Mouse (Mus musculus): ENCODE measurements around the gene Tbx4. TPM values are rescaled to one million over a fixed set of nuclear protein-coding genes. Genes with fewer than 3 reads are reported as not detected.

Gene Tbx4
- total and polyA plus RNA-seq, 3 experiments = 0.12 to 0.64 TPM; not detected in 1

DNA sequence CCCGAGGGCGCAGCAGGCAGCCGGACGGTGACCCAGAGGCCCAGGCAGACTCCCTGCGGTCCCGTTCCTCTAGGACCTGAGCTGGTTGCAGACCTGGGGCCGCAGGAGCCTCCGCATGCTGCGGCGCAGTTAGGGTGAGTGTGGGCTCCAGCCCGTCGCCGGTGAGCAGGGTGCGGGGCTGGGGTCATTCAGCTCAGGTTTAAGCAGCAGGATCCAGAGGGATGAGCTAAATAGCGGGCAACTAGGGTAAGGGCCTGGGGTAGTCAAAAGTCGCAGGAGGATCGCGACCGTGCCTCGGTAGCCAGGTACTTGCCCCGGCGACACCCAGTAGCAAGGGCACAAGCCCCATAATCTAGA lies 185 bp downstream of the Tbx4 start:
- Histone ChIP-seq H3K4me1 (ENCODE audit: control insufficient read depth in 1 of 2, insufficient read depth in 2 of 2, low read length in 2 of 2) (no peaks in the 10 kb centered on the region), H3K4me3 (ENCODE audit: control insufficient read depth in 1 of 2, insufficient read depth in 1 of 2, low read depth in 2 of 2, low read length in 2 of 2) (no peak overlapping the region), H3K9me3 (replicated peaks; ENCODE audit: insufficient read depth, low read length) (no peaks in the 10 kb centered on the region), H3K27me3 (ENCODE audit: control insufficient read depth in 1 of 2, insufficient read depth in 2 of 2, low read length in 2 of 2) (peaks cover 0 to 6% of the 10 kb centered on the region in 2 experiments; a peak in 2 of 4 replicates), H3K79me2 (ENCODE audit: control insufficient read depth, insufficient read depth, low read length, poor library complexity) (no peaks in the 10 kb centered on the region), H3K36me3 (ENCODE audit: control insufficient read depth in 1 of 2, insufficient read depth in 2 of 2, low read length in 2 of 2) (no peaks in the 10 kb centered on the region), H3K9ac (ENCODE audit: control insufficient read depth, low read depth, low read length, poor library complexity, severe bottlenecking) (no peak overlapping the region), H3K27ac (ENCODE audit: control insufficient read depth, low read depth, low read length) (no peak overlapping the region)
- no peak for DNase-seq (ENCODE audit: low read depth, low spot score)
- TF ChIP-seq POLR2AphosphoS5 (IDR thresholded peaks at IDR 0.05; ENCODE audit: borderline replicate concordance, low read depth, low read length) (no peak), MXI1 (IDR thresholded peaks at IDR 0.05; ENCODE audit: low read depth, low read length) (no peak)

GRCm38 (mm10) chr11:85887273-85887672 lies 1.1 kb downstream of the Tbx4 start:
- TF ChIP-seq BHLHE40 (IDR thresholded peaks at IDR 0.05; ENCODE audit: borderline replicate concordance, low read depth, low read length) (no peak), MAX (IDR thresholded peaks at IDR 0.05; ENCODE audit: low read length) (no peak), SMC3 (IDR thresholded peaks at IDR 0.05; ENCODE audit: low read depth, low read length) (no peak), ZNF384 (IDR thresholded peaks at IDR 0.05; ENCODE audit: low read depth, low read length) (no peak), KAT2A (conservative IDR thresholded peaks at IDR 0.05; ENCODE audit: low read depth, low read length) (no peak), MEF2A (IDR thresholded peaks at IDR 0.05; ENCODE audit: extremely low read depth, insufficient replicate concordance, low read depth, low read length, poor library complexity, severe bottlenecking) (no peak)
- Histone ChIP-seq H3K79me2 (ENCODE audit: control insufficient read depth, insufficient read depth, low read length, poor library complexity) (no peaks in the 10 kb centered on the region), H3K27me3 (ENCODE audit: control insufficient read depth in 1 of 2, insufficient read depth in 2 of 2, low read length in 2 of 2) (peaks cover 0 to 2% of the 10 kb centered on the region in 2 experiments; a peak in 1 of 4 replicates), H3K27ac (ENCODE audit: control insufficient read depth, low read depth, low read length) (no peak overlapping the region), H3K4me1 (ENCODE audit: control insufficient read depth in 1 of 2, insufficient read depth in 2 of 2, low read length in 2 of 2) (peaks cover 2% of the 10 kb centered on the region in 2 experiments; a peak in 2 of 4 replicates), H3K9ac (ENCODE audit: control insufficient read depth, low read depth, low read length, poor library complexity, severe bottlenecking) (no peak overlapping the region), H3K36me3 (ENCODE audit: control insufficient read depth in 1 of 2, insufficient read depth in 2 of 2, low read length in 2 of 2) (no peaks in the 10 kb centered on the region), H3K4me3 (ENCODE audit: control insufficient read depth in 1 of 2, insufficient read depth in 1 of 2, low read depth in 2 of 2, low read length in 2 of 2) (no peak overlapping the region), H3K9me3 (replicated peaks; ENCODE audit: insufficient read depth, low read length) (no peaks in the 10 kb centered on the region)
- no peak for DNase-seq (ENCODE audit: low read depth, low spot score)

DNA sequence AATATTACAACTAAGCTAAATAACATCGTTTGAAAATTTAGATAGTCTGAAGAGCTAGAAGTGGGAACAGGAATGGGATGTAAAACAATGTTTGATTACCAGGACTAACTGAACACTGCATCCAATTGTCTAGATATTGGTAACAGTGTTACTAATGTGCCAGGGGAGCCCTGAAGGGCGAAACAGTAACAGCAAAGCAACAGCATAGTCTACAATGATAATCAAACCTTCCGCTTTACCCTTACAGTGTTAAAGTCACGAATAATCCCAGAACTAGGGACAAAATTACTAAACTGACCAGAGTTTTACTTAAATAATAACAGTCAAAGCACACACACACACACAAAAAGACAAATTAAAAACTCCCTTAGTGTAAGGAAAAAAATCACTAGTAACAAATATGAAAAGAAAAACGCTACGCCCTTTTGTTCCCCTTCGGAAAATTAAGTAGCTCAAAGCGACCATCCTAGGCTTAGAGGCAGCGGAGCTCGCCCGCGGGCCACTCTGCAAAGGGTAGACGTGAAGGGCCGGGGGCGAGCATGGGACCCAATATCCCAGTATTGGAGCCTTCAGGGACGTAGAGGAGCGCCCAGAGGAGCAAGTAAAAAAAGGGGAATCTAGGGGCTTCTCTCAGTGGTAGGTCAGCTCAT lies 1.7 kb downstream of the Tbx4 start:
- Histone ChIP-seq H3K27me3 (ENCODE audit: control insufficient read depth in 1 of 2, insufficient read depth in 2 of 2, low read length in 2 of 2) (peaks cover 0 to 2% of the 10 kb centered on the region in 2 experiments; a peak in 1 of 4 replicates), H3K9ac (ENCODE audit: control insufficient read depth, low read depth, low read length, poor library complexity, severe bottlenecking) (no peak overlapping the region), H3K27ac (ENCODE audit: control insufficient read depth, low read depth, low read length) (no peak overlapping the region), H3K4me1 (ENCODE audit: control insufficient read depth in 1 of 2, insufficient read depth in 2 of 2, low read length in 2 of 2) (peaks cover 2% of the 10 kb centered on the region in 2 experiments; a peak in 2 of 4 replicates), H3K36me3 (ENCODE audit: control insufficient read depth in 1 of 2, insufficient read depth in 2 of 2, low read length in 2 of 2) (no peaks in the 10 kb centered on the region), H3K4me3 (ENCODE audit: control insufficient read depth in 1 of 2, insufficient read depth in 1 of 2, low read depth in 2 of 2, low read length in 2 of 2) (no peak overlapping the region), H3K9me3 (replicated peaks; ENCODE audit: insufficient read depth, low read length) (no peaks in the 10 kb centered on the region), H3K79me2 (ENCODE audit: control insufficient read depth, insufficient read depth, low read length, poor library complexity) (no peaks in the 10 kb centered on the region)
- TF ChIP-seq JUND (IDR thresholded peaks at IDR 0.05; ENCODE audit: low read depth, low read length) (no peak), BHLHE40 (IDR thresholded peaks at IDR 0.05; ENCODE audit: borderline replicate concordance, low read depth, low read length) (no peak), NELFE (IDR thresholded peaks at IDR 0.05; ENCODE audit: low read depth, low read length) (no peak), MYB (IDR thresholded peaks at IDR 0.05; ENCODE audit: low read depth, low read length) (no peak)
- no peak for DNase-seq (ENCODE audit: low read depth, low spot score)

All from MEL (cell line).